14 mouse cellular contexts compared by ENCODE assay signal in genomic region chr16:66643606-66644005, GRCm38 (mm10).
"Had no signal": no experiment of that assay in that cellular context is flagged by ENCODE, and none has a peak within 500 bp of the region (broad histone marks: within the 10 kb centered on the region; RNA-seq: fewer than 3 reads in every experiment).

No protein-coding gene starts in this region.

- H3K36me3 ChIP-seq: kidney, embryonic 15.5 days; limb, embryonic 15.5 days; midbrain, embryonic 13.5 days; neural tube, embryonic 15.5 days had no signal

- DNase-seq: kidney, adult 2 months; kidney, postnatal 14 days; layer of hippocampus, postnatal 36 days; lung, adult 18-20 months; thymus, adult 18-20 months; thymus, postnatal 14 days had no signal

- H3K27me3 ChIP-seq: kidney, embryonic 15.5 days; limb, embryonic 15.5 days; midbrain, embryonic 13.5 days; neural tube, embryonic 15.5 days had no signal

- H3K27ac ChIP-seq: kidney, embryonic 15.5 days; limb, embryonic 15.5 days; liver, embryonic 14.5 days; midbrain, embryonic 13.5 days; neural tube, embryonic 15.5 days; stomach, postnatal 0 days had no signal

- H3K9me3 ChIP-seq: kidney, embryonic 15.5 days; limb, embryonic 15.5 days; midbrain, embryonic 13.5 days; neural tube, embryonic 15.5 days had no signal

- H3K9ac ChIP-seq: kidney, embryonic 15.5 days; limb, embryonic 15.5 days; liver, embryonic 14.5 days; midbrain, embryonic 13.5 days; neural tube, embryonic 15.5 days had no signal

- H3K4me3 ChIP-seq: kidney, embryonic 15.5 days; limb, embryonic 15.5 days; midbrain, embryonic 13.5 days; myocyte; neural tube, embryonic 15.5 days had no signal

- ATAC-seq: intestine, embryonic 16.5 days; midbrain, embryonic 13.5 days had no signal

- H3K4me1 ChIP-seq: kidney, embryonic 15.5 days; limb, embryonic 15.5 days; midbrain, embryonic 13.5 days; neural tube, embryonic 15.5 days had no signal

- H3K4me2 ChIP-seq: kidney, embryonic 15.5 days; limb, embryonic 15.5 days; midbrain, embryonic 13.5 days; neural tube, embryonic 15.5 days had no signal
